ENCODE assay signal across 10 mouse cellular contexts in the genomic region with DNA sequence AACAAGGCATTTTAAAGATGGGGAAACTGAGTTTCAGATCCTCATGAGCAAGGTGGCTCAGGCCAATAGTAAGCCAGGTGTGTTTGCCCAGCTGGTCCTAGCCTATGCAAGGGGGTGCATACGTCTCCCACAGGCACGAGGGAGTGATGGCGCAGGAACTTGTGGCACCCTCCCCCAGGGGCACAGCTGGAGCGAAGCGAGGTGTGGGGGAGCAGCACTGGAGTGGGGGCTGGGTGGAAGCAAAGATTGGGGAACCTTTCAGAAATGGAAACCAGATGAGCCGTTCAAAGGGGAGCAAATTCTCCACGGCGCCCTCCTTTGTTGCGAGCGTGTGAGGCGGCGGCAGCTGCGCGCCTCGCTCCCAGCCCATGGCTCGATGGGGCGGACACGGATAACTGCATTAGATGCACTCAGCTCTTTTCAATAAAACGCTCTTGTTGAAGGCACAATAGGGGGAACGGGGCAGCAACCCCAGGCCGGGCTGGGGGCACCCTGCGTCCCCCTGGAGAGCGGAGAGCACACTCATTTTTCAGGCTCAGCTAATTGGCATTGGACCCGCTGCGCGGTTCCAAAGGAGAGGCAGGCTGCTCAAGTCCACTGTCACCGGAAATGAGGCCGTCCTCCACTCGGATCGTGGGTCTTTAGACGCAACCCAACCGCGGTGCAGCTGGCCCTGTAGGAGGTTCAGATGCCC. TPM values are rescaled to one million over a fixed set of nuclear protein-coding genes. Genes with fewer than 3 reads are reported as not detected.
DNase-seq lines count a peak whose midpoint lies in the region; ATAC-seq and TF ChIP-seq lines count a peak whose summit lies in the region.
"Had no signal": no experiment of that assay in that cellular context is flagged by ENCODE, and none has a peak within 500 bp of the region (broad histone marks: within the 10 kb centered on the region; RNA-seq: fewer than 3 reads in every experiment).

No protein-coding gene starts in this region.

- H3K4me1 ChIP-seq in kidney, embryonic 14.5 days (ENCODE audit: control insufficient read depth, insufficient read depth, low read length): peaks cover 7% of the 10 kb centered on the region; the same call in 1 of the 2 replicates
- peaks cover 64% of the 10 kb centered on the region for H3K4me1 ChIP-seq in limb, embryonic 10.5 days
- peaks cover 16% of the 10 kb centered on the region for H3K4me1 ChIP-seq in olfactory bulb, adult 2 months (ENCODE audit: control insufficient read depth, insufficient read depth, low read length)

- WGBS in kidney, embryonic 14.5 days: 4% methylated on average over 33 of the region's 33 CpGs
- WGBS in limb, embryonic 10.5 days: 6% methylated on average over 33 of the region's 33 CpGs
- WGBS in olfactory bulb, adult 2 months: 7% methylated on average over 33 of the region's 33 CpGs

- H3K36me3 ChIP-seq in kidney, embryonic 14.5 days (ENCODE audit: control insufficient read depth, insufficient read depth, low read length): no peaks in the 10 kb centered on the region
- H3K36me3 ChIP-seq in limb, embryonic 10.5 days: 0 out of 2 replicates have a peak, but pooled peaks cover 5% of the 10 kb centered on the region

- H3K4me3 ChIP-seq in kidney, embryonic 14.5 days (ENCODE audit: low read length): peak overlapping the region; percentile 20
- peak overlapping the region; percentile 43 for H3K4me3 ChIP-seq in limb, embryonic 10.5 days
- peak overlapping the region; percentile 12; the same call in 1 of the 2 replicates for H3K4me3 ChIP-seq in olfactory bulb, adult 2 months (ENCODE audit: insufficient read depth, low read depth, low read length)
- H3K4me3 ChIP-seq: megakaryocyte, embryonic 14.5 days had no signal

- no peaks in the 10 kb centered on the region; the same call in 1 of the 2 replicates for H3K9me3 ChIP-seq in kidney, embryonic 14.5 days (ENCODE audit: control insufficient read depth, low read length)
- peaks cover 2% of the 10 kb centered on the region; the same call in 1 of the 2 replicates for H3K9me3 ChIP-seq in limb, embryonic 10.5 days (replicated peaks)

- peaks cover 34% of the 10 kb centered on the region for H3K27me3 ChIP-seq in kidney, embryonic 14.5 days (ENCODE audit: control insufficient read depth, insufficient read depth, low read length)
- peaks cover 14% of the 10 kb centered on the region for H3K27me3 ChIP-seq in limb, embryonic 10.5 days (ENCODE audit: low read depth, poor library complexity, severe bottlenecking)

- H3K4me2 ChIP-seq in kidney, embryonic 14.5 days (replicated peaks; ENCODE audit: low read depth, low read length): peak overlapping the region; percentile 33

- H3K9ac ChIP-seq in kidney, embryonic 14.5 days (ENCODE audit: low read depth, low read length): no peak overlapping the region

- no peak overlapping the region for H3K27ac ChIP-seq in kidney, embryonic 14.5 days (ENCODE audit: low read depth, low read length)
- peak overlapping the region; percentile 85 for H3K27ac ChIP-seq in limb, embryonic 10.5 days
- no peak overlapping the region for H3K27ac ChIP-seq in olfactory bulb, adult 2 months (ENCODE audit: insufficient read depth, low read depth, low read length)

- no peak for TF ChIP-seq CTCF in olfactory bulb, adult 2 months (IDR thresholded peaks at IDR 0.05; ENCODE audit: insufficient read depth, low read depth, low read length)

- ATAC-seq in kidney, embryonic 14.5 days (ENCODE audit: low FRiP score, low TSS enrichment): no peak
- ATAC-seq: Patski had no signal

- TF ChIP-seq POLR2A in olfactory bulb, adult 2 months (IDR thresholded peaks at IDR 0.05; ENCODE audit: insufficient read depth, low read depth, low read length): no peak

- DNase-seq in kidney, adult 11 months: no peak
- peak; percentile 45 for DNase-seq in embryo, embryonic 9.5 days (ENCODE audit: extremely low spot score)
- peak; percentile 59 for DNase-seq in limb, embryonic 10.5 days (ENCODE audit: low spot score)
- no peak for DNase-seq in frontal cortex, postnatal 36 days (ENCODE audit: low spot score in 2 of 2)
- DNase-seq in urinary bladder, postnatal 25 days (ENCODE audit: low spot score): no peak
- DNase-seq in cerebellum, postnatal 14 days: no peak

RNA-seq across cellular contexts. Expression of a gene that starts 27.9 kb away (rescaled TPM):
- 1.0 and 1.1 TPM in 2 replicates for polyA plus RNA-seq in kidney, embryonic 14.5 days (2014; fragmentation: Nextera tagmentation; extraction: Ambion mirVana)
- polyA plus RNA-seq in limb, embryonic 10.5 days (2016; fragmentation: Nextera tagmentation; extraction: Ambion mirVana): 24.2 and 29.6 TPM in 2 replicates
- polyA plus RNA-seq in olfactory bulb, adult 2 months (2012; ENCODE audit: insufficient read depth, insufficient read length, low replicate concordance, missing spikeins): not detected in 2 replicates

RNA-seq across cellular contexts. Expression of a gene that starts 30.2 kb away (rescaled TPM):
- 0.37 and 0.46 TPM in 2 replicates for polyA plus RNA-seq in kidney, embryonic 14.5 days (2014; fragmentation: Nextera tagmentation; extraction: Ambion mirVana)
- polyA plus RNA-seq in limb, embryonic 10.5 days (2016; fragmentation: Nextera tagmentation; extraction: Ambion mirVana): 0.40 and 0.68 TPM in 2 replicates
- polyA plus RNA-seq in olfactory bulb, adult 2 months (2012; ENCODE audit: insufficient read depth, insufficient read length, low replicate concordance, missing spikeins): not detected in 2 replicates

RNA-seq across cellular contexts. Expression of a gene that starts 53.4 kb away (rescaled TPM):
- polyA plus RNA-seq in kidney, embryonic 14.5 days (2014; fragmentation: Nextera tagmentation; extraction: Ambion mirVana): 332 and 349 TPM in 2 replicates
- polyA plus RNA-seq in limb, embryonic 10.5 days (2016; fragmentation: Nextera tagmentation; extraction: Ambion mirVana): 411 and 501 TPM in 2 replicates
- polyA plus RNA-seq in olfactory bulb, adult 2 months (2012; ENCODE audit: insufficient read depth, insufficient read length, low replicate concordance, missing spikeins): 488 and 574 TPM in 2 replicates

Comparison
In these comparisons a context has a peak if more than half of its experiments do, and no peak if none do; other contexts are left out.
1. DNase-seq: peak in embryo, embryonic 9.5 days (single experiment) and limb, embryonic 10.5 days (single experiment); none in kidney, adult 11 months (single experiment), frontal cortex, postnatal 36 days (0 of 2), urinary bladder, postnatal 25 days (single experiment) and cerebellum, postnatal 14 days (0 of 2).
2. Peak in every context shown above with its lines, with median percentiles within 50 percentile points of each other: H3K4me3 ChIP-seq.